In genomic region chr7:75852363-75852762, GRCm38 (mm10) we compare ENCODE assay signal across 7 mouse cellular contexts. TPM values are rescaled to one million over a fixed set of nuclear protein-coding genes. Genes with fewer than 3 reads are reported as not detected.
A peak's percentile ranks its signal among the peaks of the same experiment; 100 is the strongest.
DNase-seq lines count a peak whose midpoint lies in the region; ATAC-seq lines count a peak whose summit lies in the region.

No protein-coding gene starts in this region.

- H3K27ac ChIP-seq in liver, embryonic 16.5 days (ENCODE audit: low read length): peak overlapping the region; percentile 74

- no peak overlapping the region for H3K4me2 ChIP-seq in liver, embryonic 16.5 days (ENCODE audit: low read depth, low read length)

- 76% methylated on average over 4 of the region's 4 CpGs for WGBS in liver, embryonic 16.5 days (ENCODE audit: insufficient replicate concordance)

- peak; percentile 24 to 25 for DNase-seq in urinary bladder, adult 18-20 months (ENCODE audit: low spot score in 2 of 2)
- DNase-seq in urinary bladder, postnatal 25 days (ENCODE audit: low spot score): no peak
- peak; percentile 71 to 84 for DNase-seq in cerebellum, postnatal 10 days
- DNase-seq in kidney, adult 8-10 months: peak; percentile 13 to 27
- DNase-seq in right cerebral cortex, postnatal 10 days (ENCODE audit: low spot score in 2 of 2): peak; percentile 89 to 91
- DNase-seq in spleen, adult 18-20 months: no peak

- 0 out of 2 replicates have a peak overlapping the region, but pooled peaks have one; percentile 7 for H3K9ac ChIP-seq in liver, embryonic 16.5 days (ENCODE audit: low read depth, low read length)

- peaks cover 43% of the 10 kb centered on the region for H3K4me1 ChIP-seq in liver, embryonic 16.5 days (ENCODE audit: control insufficient read depth, low read depth, low read length)

- no peak for ATAC-seq in liver, embryonic 16.5 days (ENCODE audit: low read depth)

- no peaks in the 10 kb centered on the region for H3K27me3 ChIP-seq in liver, embryonic 16.5 days (ENCODE audit: control insufficient read depth, insufficient read depth, low read depth, low read length)

- H3K36me3 ChIP-seq in liver, embryonic 16.5 days (ENCODE audit: control insufficient read depth, insufficient read depth): no peaks in the 10 kb centered on the region

- no peak overlapping the region for H3K4me3 ChIP-seq in liver, embryonic 16.5 days (ENCODE audit: low read depth, low read length)

- H3K9me3 ChIP-seq in liver, embryonic 16.5 days (replicated peaks; ENCODE audit: control insufficient read depth, low read length): no peaks in the 10 kb centered on the region

RNA-seq across cellular contexts. Expression of gene Klhl25, which starts 4.3 kb away (rescaled TPM):
- 19.4 and 22.5 TPM in 2 replicates for polyA plus RNA-seq in liver, embryonic 16.5 days (2015; fragmentation: Nextera tagmentation; extraction: Ambion mirVana)

Comparison
In these comparisons a context has a peak if more than half of its experiments do, and no peak if none do; other contexts are left out.
1. DNase-seq: peak in urinary bladder, adult 18-20 months (2 of 2), cerebellum, postnatal 10 days (2 of 2), kidney, adult 8-10 months (2 of 2) and right cerebral cortex, postnatal 10 days (2 of 2); none in urinary bladder, postnatal 25 days (single experiment) and spleen, adult 18-20 months (0 of 2).